In genomic region chr3:52502223-52502622, GRCm38 (mm10) we compare ENCODE assay signal across 10 mouse cellular contexts.
DNase-seq lines count a peak whose midpoint lies in the region; ATAC-seq lines count a peak whose summit lies in the region.
"Had no signal": no experiment of that assay in that cellular context is flagged by ENCODE, and none has a peak within 500 bp of the region (broad histone marks: within the 10 kb centered on the region; RNA-seq: fewer than 3 reads in every experiment).

No protein-coding gene starts in this region.

- H3K9ac ChIP-seq in hindbrain, embryonic 12.5 days = no peak overlapping the region
- H3K9ac ChIP-seq: heart, embryonic 13.5 days; lung, embryonic 14.5 days had no signal

- no peaks in the 10 kb centered on the region; the same call in 1 of the 2 replicates for H3K27me3 ChIP-seq in hindbrain, embryonic 10.5 days (ENCODE audit: insufficient read depth, poor library complexity, severe bottlenecking)
- H3K27me3 ChIP-seq in hindbrain, embryonic 12.5 days = no peaks in the 10 kb centered on the region

- ATAC-seq in hindbrain, embryonic 12.5 days (ENCODE audit: low FRiP score) = no peak

- no peak overlapping the region for H3K27ac ChIP-seq in hindbrain, embryonic 10.5 days
- no peak overlapping the region for H3K27ac ChIP-seq in hindbrain, embryonic 12.5 days
- H3K27ac ChIP-seq: heart, embryonic 13.5 days had no signal

- H3K4me2 ChIP-seq in hindbrain, embryonic 12.5 days (replicated peaks) = no peak overlapping the region
- H3K4me2 ChIP-seq: heart, embryonic 13.5 days; lung, embryonic 14.5 days had no signal

- no peaks in the 10 kb centered on the region for H3K36me3 ChIP-seq in hindbrain, embryonic 10.5 days
- H3K36me3 ChIP-seq in hindbrain, embryonic 12.5 days = no peaks in the 10 kb centered on the region
- H3K36me3 ChIP-seq: heart, embryonic 13.5 days had no signal

- 41% methylated on average over 7 of the region's 7 CpGs for WGBS in hindbrain, embryonic 10.5 days
- 50% methylated on average over 7 of the region's 7 CpGs for WGBS in hindbrain, embryonic 12.5 days

- H3K4me3 ChIP-seq in hindbrain, embryonic 10.5 days = no peak overlapping the region
- H3K4me3 ChIP-seq in hindbrain, embryonic 12.5 days = no peak overlapping the region
- H3K4me3 ChIP-seq: heart, embryonic 13.5 days had no signal

- H3K9me3 ChIP-seq in hindbrain, embryonic 10.5 days = no peaks in the 10 kb centered on the region
- H3K9me3 ChIP-seq in hindbrain, embryonic 12.5 days (replicated peaks) = no peaks in the 10 kb centered on the region

- peaks cover 8% of the 10 kb centered on the region for H3K4me1 ChIP-seq in hindbrain, embryonic 10.5 days (replicated peaks)
- no peaks in the 10 kb centered on the region for H3K4me1 ChIP-seq in hindbrain, embryonic 12.5 days

- DNase-seq in hindbrain, embryonic 10.5 days (ENCODE audit: low spot score) = peak; percentile 18
- DNase-seq in embryo, embryonic 11 days = peak; percentile 36
- peak; percentile 67 to 72 for DNase-seq in kidney, adult 8-10 months
- DNase-seq in lung, postnatal 36 days = peak; percentile 65
- DNase-seq in right cerebral cortex, adult 18-20 months = no peak
- DNase-seq in spleen, adult 18-20 months = no peak
- no peak for DNase-seq in right cerebral cortex, postnatal 36 days (ENCODE audit: low spot score in 2 of 2)
- DNase-seq: lung, embryonic 14.5 days had no signal

Comparison
In these comparisons a context has a peak if more than half of its experiments do, and no peak if none do; other contexts are left out.
1. DNase-seq: peak in hindbrain, embryonic 10.5 days (single experiment), embryo, embryonic 11 days (single experiment), kidney, adult 8-10 months (2 of 2) and lung, postnatal 36 days (single experiment); none in right cerebral cortex, adult 18-20 months (single experiment), spleen, adult 18-20 months (0 of 2) and right cerebral cortex, postnatal 36 days (0 of 2).